Mouse (Mus musculus): ENCODE results near the gene Spaca9. TPM values are rescaled to one million over a fixed set of nuclear protein-coding genes. Genes with fewer than 3 reads are reported as not detected.

The Spaca9 gene
- polyA plus RNA-seq, 1 experiment from 2014 or later = 3.0 TPM

- 33% methylated on average over 6 of the region's 6 CpGs for WGBS
- Histone ChIP-seq H3K9me3 (replicated peaks) (no peaks in the 10 kb centered on the region), H3K4me1 (peaks cover 14% of the 10 kb centered on the region), H3K27ac (no peak overlapping the region), H3K4me2 (no peak overlapping the region), H3K36me3 (no peaks in the 10 kb centered on the region), H3K9ac (no peak overlapping the region), H3K4me3 (replicated peaks) (no peak overlapping the region), H3K27me3 (peaks cover 4% of the 10 kb centered on the region; the same call in 1 of the 2 replicates)
- no peak for ATAC-seq (replicated peaks; ENCODE audit: low FRiP score)
Measured at GRCm38 (mm10) chr2:28706787-28707186, 7.3 kb upstream of the Spaca9 start.

GRCm38 (mm10) chr2:28706106-28706636, 6.6 kb upstream of the Spaca9 start:
- no peak overlapping the region for H3K9ac ChIP-seq
- ATAC-seq (replicated peaks; ENCODE audit: low FRiP score) = no peak
- WGBS = 35% methylated on average over 8 of the region's 8 CpGs
- H3K9me3 ChIP-seq (replicated peaks) = no peaks in the 10 kb centered on the region
- H3K36me3 ChIP-seq = no peaks in the 10 kb centered on the region
- no peak overlapping the region for H3K4me3 ChIP-seq (replicated peaks)
- H3K27me3 ChIP-seq = peaks cover 4% of the 10 kb centered on the region; the same call in 1 of the 2 replicates
- no peak overlapping the region for H3K27ac ChIP-seq
- H3K4me2 ChIP-seq = no peak overlapping the region
- H3K4me1 ChIP-seq = peaks cover 14% of the 10 kb centered on the region

- H3K9ac ChIP-seq = no peak overlapping the region
- WGBS = 71% methylated on average over 8 of the region's 8 CpGs
- no peak overlapping the region for H3K27ac ChIP-seq
Measured at GRCm38 (mm10) chr2:28701646-28702262, 2.2 kb upstream of the Spaca9 start.

GRCm38 (mm10) chr2:28698566-28698965, 961 bp downstream of the Spaca9 start:
- 0 out of 2 replicates have a peak overlapping the region, but pooled peaks have one; percentile 82 for H3K27ac ChIP-seq
- 62% methylated on average over 5 of the region's 5 CpGs for WGBS
- no peak for ATAC-seq (replicated peaks; ENCODE audit: low FRiP score)
- no peak overlapping the region for H3K4me3 ChIP-seq (replicated peaks)
- H3K36me3 ChIP-seq = no peaks in the 10 kb centered on the region
- H3K9me3 ChIP-seq (replicated peaks) = no peaks in the 10 kb centered on the region
- H3K9ac ChIP-seq = no peak overlapping the region
- peaks cover 28% of the 10 kb centered on the region for H3K4me1 ChIP-seq
- H3K4me2 ChIP-seq = 0 out of 2 replicates have a peak overlapping the region, but pooled peaks have one; percentile 64
- H3K27me3 ChIP-seq = no peaks in the 10 kb centered on the region

More at GRCm38 (mm10) chr2:28701646-28702262, 2.2 kb upstream of the Spaca9 start:
- Histone ChIP-seq H3K36me3 (no peaks in the 10 kb centered on the region), H3K9me3 (replicated peaks) (no peaks in the 10 kb centered on the region), H3K4me2 (no peak overlapping the region), H3K27me3 (0 out of 2 replicates have a peak, but pooled peaks cover 4% of the 10 kb centered on the region), H3K4me1 (peaks cover 32% of the 10 kb centered on the region), H3K4me3 (replicated peaks) (no peak overlapping the region)
- no peak for ATAC-seq (replicated peaks; ENCODE audit: low FRiP score)

- ATAC-seq (replicated peaks; ENCODE audit: low FRiP score) = no peak
- 84% methylated on average over 9 of the region's 9 CpGs for WGBS
- Histone ChIP-seq H3K27me3 (no peaks in the 10 kb centered on the region), H3K27ac (no peak overlapping the region), H3K36me3 (peaks cover 7% of the 10 kb centered on the region), H3K4me2 (no peak overlapping the region), H3K4me3 (replicated peaks) (no peak overlapping the region), H3K9ac (no peak overlapping the region), H3K9me3 (replicated peaks) (no peaks in the 10 kb centered on the region), H3K4me1 (no peaks in the 10 kb centered on the region; the same call in 1 of the 2 replicates)
Measured at GRCm38 (mm10) chr2:28692692-28693091, 6.8 kb downstream of the Spaca9 start.

- 27% methylated on average over 3 of the region's 3 CpGs for WGBS
- no peak overlapping the region for H3K4me2 ChIP-seq
- peaks cover 49% of the 10 kb centered on the region for H3K36me3 ChIP-seq
- no peaks in the 10 kb centered on the region for H3K27me3 ChIP-seq
- no peak for ATAC-seq (replicated peaks; ENCODE audit: low FRiP score)
- H3K4me1 ChIP-seq = no peaks in the 10 kb centered on the region
- no peak overlapping the region for H3K4me3 ChIP-seq (replicated peaks)
- no peak overlapping the region for H3K9ac ChIP-seq
- no peak overlapping the region for H3K27ac ChIP-seq
- H3K9me3 ChIP-seq (replicated peaks) = no peaks in the 10 kb centered on the region
Measured at GRCm38 (mm10) chr2:28688431-28688830, 11.1 kb downstream of the Spaca9 start.

- no peak overlapping the region for H3K27ac ChIP-seq
- H3K9me3 ChIP-seq (replicated peaks) = no peaks in the 10 kb centered on the region
- H3K9ac ChIP-seq = no peak overlapping the region
- H3K27me3 ChIP-seq = no peaks in the 10 kb centered on the region
- H3K4me3 ChIP-seq (replicated peaks) = no peak overlapping the region
- no peak overlapping the region for H3K4me2 ChIP-seq
- no peaks in the 10 kb centered on the region for H3K4me1 ChIP-seq
- 84% methylated on average over 7 of the region's 7 CpGs for WGBS
- H3K36me3 ChIP-seq = peaks cover 75% of the 10 kb centered on the region
- no peak for ATAC-seq (replicated peaks; ENCODE audit: low FRiP score)
Measured at GRCm38 (mm10) chr2:28685895-28686294, 13.6 kb downstream of the Spaca9 start.

- Histone ChIP-seq H3K9ac (no peak overlapping the region), H3K27me3 (no peaks in the 10 kb centered on the region), H3K9me3 (replicated peaks) (no peaks in the 10 kb centered on the region), H3K36me3 (peaks cover 100% of the 10 kb centered on the region), H3K4me1 (no peaks in the 10 kb centered on the region), H3K4me2 (no peak overlapping the region), H3K27ac (no peak overlapping the region), H3K4me3 (replicated peaks) (no peak overlapping the region)
- 92% methylated on average over 4 of the region's 4 CpGs for WGBS
- ATAC-seq (replicated peaks; ENCODE audit: low FRiP score) = no peak
Measured at GRCm38 (mm10) chr2:28681718-28682117, 17.8 kb downstream of the Spaca9 start.

- Histone ChIP-seq H3K27ac (no peak overlapping the region), H3K36me3 (peaks cover 100% of the 10 kb centered on the region), H3K9me3 (replicated peaks) (no peaks in the 10 kb centered on the region), H3K27me3 (no peaks in the 10 kb centered on the region), H3K4me3 (replicated peaks) (no peak overlapping the region), H3K4me2 (no peak overlapping the region), H3K9ac (no peak overlapping the region), H3K4me1 (no peaks in the 10 kb centered on the region)
- no peak for ATAC-seq (replicated peaks; ENCODE audit: low FRiP score)
- WGBS = 28% methylated on average over 4 of the region's 4 CpGs
Measured at GRCm38 (mm10) chr2:28680710-28681109, 18.8 kb downstream of the Spaca9 start.

GRCm38 (mm10) chr2:28676005-28676404, 23.5 kb downstream of the Spaca9 start:
- Histone ChIP-seq H3K9ac (no peak overlapping the region), H3K4me2 (no peak overlapping the region), H3K4me1 (no peaks in the 10 kb centered on the region), H3K27me3 (no peaks in the 10 kb centered on the region), H3K4me3 (replicated peaks) (no peak overlapping the region), H3K36me3 (peaks cover 98% of the 10 kb centered on the region), H3K9me3 (replicated peaks) (no peaks in the 10 kb centered on the region), H3K27ac (no peak overlapping the region)
- 94% methylated on average over 8 of the region's 8 CpGs for WGBS
- ATAC-seq (replicated peaks; ENCODE audit: low FRiP score) = no peak

- no peak for ATAC-seq (replicated peaks; ENCODE audit: low FRiP score)
- Histone ChIP-seq H3K9me3 (replicated peaks) (no peaks in the 10 kb centered on the region), H3K9ac (no peak overlapping the region), H3K4me1 (no peaks in the 10 kb centered on the region), H3K36me3 (peaks cover 95% of the 10 kb centered on the region), H3K27me3 (no peaks in the 10 kb centered on the region), H3K4me2 (no peak overlapping the region), H3K4me3 (replicated peaks) (no peak overlapping the region), H3K27ac (no peak overlapping the region)
- WGBS = 74% methylated on average over 2 of the region's 2 CpGs
Measured at GRCm38 (mm10) chr2:28671438-28671837, 28.1 kb downstream of the Spaca9 start.

- peaks cover 96% of the 10 kb centered on the region for H3K36me3 ChIP-seq
Measured at GRCm38 (mm10) chr2:28665818-28666217, 33.7 kb downstream of the Spaca9 start.

More at GRCm38 (mm10) chr2:28665818-28666217, 33.7 kb downstream of the Spaca9 start:
- no peaks in the 10 kb centered on the region for H3K9me3 ChIP-seq (replicated peaks)
- H3K27ac ChIP-seq = no peak overlapping the region
- H3K4me3 ChIP-seq (replicated peaks) = no peak overlapping the region
- no peak overlapping the region for H3K9ac ChIP-seq
- no peak for ATAC-seq (replicated peaks; ENCODE audit: low FRiP score)
- H3K27me3 ChIP-seq = no peaks in the 10 kb centered on the region
- no peak overlapping the region for H3K4me2 ChIP-seq
- H3K4me1 ChIP-seq = no peaks in the 10 kb centered on the region
- WGBS = 52% methylated on average over 3 of the region's 3 CpGs

All from kidney, embryonic 15.5 days (tissue).